Mouse (Mus musculus) cerebellum, adult 11-12 months (tissue): ENCODE measurements around the gene Cd300lf.

Experiments
- DNase-seq: peaks from one replicate; pipeline ENCODE4 v3.0.0; 2022

Gene Cd300lf

DNA sequence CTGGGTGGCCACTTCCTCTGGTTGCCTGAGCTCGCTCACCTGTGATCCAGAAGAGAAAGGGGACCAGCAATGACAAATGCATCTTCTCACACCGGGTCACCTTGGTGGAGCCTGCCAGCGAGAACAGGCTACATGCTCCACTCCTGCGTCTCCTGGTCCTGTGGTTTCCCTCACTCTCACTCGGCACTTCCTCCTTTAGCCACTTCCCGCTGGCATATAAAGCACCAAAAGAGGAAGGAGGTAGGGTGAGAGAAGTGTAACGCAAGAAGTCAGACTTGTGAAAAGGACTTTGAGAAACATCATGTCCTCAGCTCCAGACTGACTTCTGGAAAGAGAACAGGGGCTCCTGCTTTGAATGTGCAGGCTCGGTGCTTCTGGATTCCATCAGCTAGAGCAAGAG, at the start of gene Cd300lf:
Gene Cd300lf (minus strand): TSS at position 193 of the 400 bp plus-strand sequence.
- DNase-seq = no peak

DNA sequence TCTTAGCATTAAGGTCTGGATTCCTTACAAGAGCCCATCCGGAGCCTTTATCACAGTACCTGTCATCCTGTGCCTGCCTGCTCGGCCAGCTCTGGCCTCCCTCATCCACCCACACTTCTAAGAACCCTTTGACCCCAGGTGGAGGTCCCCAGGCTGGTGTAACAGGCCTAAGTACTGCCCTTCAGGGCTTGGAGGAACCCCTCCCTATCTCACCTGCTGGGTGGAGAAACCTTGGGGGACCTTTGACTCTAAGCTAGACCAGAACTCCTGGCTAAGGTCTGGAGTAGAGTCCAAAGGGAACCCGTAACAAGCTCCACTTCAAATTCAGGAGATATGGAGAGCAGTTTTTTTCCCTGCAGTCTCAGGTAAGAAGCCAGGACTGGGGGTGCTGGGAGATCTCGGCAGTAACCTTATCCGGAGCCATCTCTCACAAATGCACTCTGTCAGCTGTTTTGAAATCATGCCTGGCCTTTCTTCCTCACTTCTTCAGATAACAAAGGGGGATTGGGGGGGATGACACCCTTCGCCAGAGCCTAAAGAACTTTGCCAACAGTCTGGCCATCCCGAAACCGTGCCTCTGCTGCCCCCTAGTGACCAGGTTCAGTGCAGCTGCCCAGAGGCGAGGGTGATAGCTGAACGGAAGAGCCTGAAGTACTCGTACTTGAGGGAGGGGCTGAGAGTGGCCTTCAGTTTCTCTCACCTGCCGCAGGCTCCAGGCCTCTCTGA, 48.3 kb upstream of the Cd300lf start:
- DNase-seq = peak; percentile 76

DNA sequence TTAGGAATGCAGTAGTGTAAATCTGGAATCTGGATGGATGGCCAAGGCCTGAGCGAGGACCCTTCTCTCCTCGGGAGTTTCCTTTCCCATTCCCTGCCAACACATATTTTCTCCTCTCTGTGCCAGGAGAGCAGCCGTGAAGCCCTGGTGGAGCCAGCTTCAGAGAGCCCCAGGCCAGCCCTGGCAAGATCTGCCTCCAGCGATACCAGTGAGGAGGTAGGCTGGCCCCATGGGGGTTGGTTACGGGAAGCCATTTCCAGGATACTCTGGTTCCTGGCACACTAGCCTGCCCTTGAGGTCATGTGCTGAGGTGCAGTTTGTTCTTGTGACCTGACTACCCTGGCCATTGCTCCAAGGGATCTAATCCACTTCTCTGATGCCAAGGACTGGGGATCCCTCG, 46.1 kb upstream of the Cd300lf start:
- no peak for DNase-seq

DNA sequence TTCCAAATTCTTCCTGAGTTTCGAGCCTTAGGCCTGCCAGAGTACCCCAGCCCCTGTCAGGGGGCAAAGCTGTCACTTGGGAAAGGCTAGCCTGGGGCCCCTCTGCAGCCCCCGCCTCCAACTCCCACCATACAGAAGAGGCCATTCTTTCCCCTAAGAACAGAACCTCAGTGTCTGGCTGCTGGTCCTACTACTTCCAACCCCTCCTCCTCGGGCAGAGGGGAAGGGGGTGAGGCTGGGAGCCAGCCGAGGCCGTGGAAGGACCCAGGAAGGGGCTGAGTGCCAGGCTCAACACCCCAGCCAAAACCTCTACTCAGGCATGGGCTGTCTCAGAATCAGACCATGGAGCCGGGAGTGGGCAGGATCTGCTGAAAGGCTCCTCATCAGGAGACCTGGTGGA, 45.4 kb upstream of the Cd300lf start:
- DNase-seq = no peak

DNA sequence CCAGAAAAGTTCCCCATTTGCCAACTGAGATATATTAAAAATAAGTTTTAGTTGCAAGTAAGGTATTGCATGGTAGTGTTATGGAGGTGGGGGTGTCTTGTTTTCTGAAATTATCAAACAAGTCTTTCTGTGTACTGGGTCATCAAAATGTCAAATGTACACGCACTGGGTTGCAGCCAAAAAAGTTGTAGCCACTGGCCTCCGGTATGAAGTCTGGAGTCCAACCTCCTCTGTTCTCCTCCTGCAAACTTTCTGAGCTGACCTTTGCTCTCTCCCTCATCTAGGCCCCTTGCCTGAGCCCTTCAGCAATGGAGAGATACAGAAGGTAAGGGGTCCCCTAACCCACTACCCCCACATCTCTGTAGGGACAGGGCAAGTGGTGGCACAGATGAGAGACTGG, 45.0 kb upstream of the Cd300lf start:
- no peak for DNase-seq

GRCm38 (mm10) chr11:115177559-115178195, 43.9 kb upstream of the Cd300lf start:
- no peak for DNase-seq

GRCm38 (mm10) chr11:115176399-115177190, 42.8 kb upstream of the Cd300lf start:
- no peak for DNase-seq

DNA sequence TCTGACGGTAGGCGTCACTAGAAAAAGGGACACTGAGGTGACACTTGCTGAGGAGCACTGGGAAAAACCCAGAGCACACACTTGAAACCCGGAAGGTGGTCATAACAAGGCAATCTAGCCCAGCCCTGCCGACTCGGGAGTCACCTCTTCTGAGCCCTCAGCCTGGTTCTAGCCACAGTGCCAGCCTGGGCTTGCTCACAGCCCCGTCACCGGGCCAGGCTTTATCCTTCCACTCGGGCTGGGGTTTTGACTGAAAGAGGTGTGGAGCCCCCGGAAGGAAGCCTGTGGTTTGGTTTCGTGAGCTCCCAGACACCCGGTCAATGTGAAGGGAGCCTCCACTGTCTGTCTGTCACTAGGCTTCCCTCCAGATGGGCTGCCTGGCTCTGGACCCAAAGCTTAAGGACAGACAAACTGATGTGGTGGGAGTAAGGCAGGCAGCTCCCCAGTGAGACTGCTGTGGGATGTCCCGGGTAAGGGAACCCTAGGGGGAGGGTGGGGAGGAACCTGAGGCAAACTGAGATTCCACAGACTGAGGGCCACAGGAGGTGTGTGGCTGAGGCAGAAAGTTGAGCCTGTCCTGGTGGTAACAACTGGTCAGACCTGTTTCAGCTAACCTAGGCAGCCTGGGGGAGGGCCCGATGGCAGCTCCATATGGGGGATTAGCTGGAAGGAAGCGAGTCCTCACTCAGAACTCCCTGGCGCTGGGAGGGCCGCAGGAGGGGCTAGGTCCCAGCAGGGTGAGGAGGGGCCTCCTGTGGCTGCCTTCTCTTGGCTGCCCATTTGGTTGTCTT, 40.0 kb upstream of the Cd300lf start:
- no peak for DNase-seq

DNA sequence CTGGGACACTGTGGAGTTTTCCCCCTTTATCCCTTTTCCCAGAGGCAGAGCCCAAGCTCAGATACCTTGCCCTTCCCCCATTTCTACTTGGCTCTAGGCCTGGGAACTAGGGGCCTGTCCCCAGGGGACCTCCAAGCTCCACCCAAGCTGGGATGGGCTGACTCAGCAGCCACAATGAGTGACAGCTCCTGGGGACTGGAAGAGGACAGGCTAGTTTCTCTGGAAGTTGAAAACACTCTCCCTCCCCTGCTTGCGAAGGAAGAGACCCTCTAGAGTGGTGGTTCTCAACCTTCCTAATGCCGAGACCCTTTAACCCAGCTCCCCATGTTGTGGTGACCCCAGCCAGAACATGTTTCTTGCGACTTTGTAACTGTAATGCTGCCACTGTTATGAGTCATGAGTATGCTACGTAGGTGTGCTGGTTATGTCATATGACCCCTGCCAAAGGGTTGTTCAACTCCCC, 39.1 kb upstream of the Cd300lf start:
- no peak for DNase-seq

DNA sequence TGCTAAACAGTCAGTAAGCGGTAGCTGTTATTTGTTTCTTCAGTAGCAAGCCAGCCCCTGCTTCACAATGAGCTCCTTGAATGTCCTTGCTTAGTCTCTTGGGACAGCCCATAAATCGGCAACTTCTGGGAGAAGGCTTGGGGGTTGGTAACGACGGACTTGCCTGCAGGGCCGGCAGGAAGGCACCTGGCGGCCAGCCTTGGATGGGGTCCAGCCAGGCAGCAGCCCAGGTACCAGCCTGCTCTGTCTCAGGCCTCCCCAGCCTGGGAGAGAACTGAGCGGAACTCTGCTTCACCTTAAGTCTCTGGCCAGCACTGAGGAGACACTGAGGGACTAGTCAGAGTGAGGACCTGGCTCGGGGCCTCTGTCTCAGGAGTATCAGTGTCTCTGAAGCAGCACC, 37.3 kb upstream of the Cd300lf start:
- DNase-seq = peak; percentile 76

DNA sequence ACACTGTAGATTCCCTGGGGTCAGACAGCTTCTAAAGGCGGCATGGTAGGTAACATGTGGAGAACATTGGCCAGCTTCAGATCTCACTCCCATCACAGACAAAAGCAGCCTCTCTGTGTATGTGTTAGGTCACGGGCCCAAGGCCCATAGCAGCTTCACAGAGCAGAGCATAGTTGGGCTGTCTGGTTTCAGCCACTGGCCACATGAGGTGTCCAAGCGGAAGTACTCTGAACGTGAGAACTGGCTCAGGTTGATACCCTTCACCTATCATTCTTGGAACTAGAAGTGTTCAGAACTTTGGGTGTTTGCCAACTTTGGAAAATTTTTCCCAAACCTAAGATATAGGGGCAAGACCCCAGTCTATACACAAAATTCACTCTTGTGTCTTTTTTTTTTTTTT, 35.6 kb upstream of the Cd300lf start:
- no peak for DNase-seq

GRCm38 (mm10) chr11:115167631-115168249, 33.9 kb upstream of the Cd300lf start:
- DNase-seq = no peak

- peak; percentile 25 for DNase-seq
Observed at GRCm38 (mm10) chr11:115166776-115167175, 33.0 kb upstream of the Cd300lf start.

DNA sequence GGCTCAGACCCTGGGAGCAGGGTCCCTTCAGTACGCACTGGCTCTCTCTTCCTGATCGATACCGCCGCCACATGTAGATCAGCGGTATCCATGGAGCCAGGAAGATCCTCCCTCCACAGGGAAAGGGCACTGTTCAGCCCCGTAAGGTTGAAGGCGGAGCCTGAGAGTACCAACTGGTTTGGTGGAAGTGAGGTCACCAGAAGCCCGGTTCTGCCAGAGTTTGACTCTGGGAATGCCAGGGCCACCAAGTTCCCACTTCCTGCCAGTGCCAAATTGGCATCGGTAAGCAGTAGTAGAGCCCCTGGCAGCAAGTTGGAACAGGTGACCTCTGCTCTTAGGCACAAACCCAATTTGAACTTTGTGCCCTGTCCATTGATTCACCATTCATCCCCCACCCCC, 31.2 kb upstream of the Cd300lf start:
- peak; percentile 81 for DNase-seq

DNA sequence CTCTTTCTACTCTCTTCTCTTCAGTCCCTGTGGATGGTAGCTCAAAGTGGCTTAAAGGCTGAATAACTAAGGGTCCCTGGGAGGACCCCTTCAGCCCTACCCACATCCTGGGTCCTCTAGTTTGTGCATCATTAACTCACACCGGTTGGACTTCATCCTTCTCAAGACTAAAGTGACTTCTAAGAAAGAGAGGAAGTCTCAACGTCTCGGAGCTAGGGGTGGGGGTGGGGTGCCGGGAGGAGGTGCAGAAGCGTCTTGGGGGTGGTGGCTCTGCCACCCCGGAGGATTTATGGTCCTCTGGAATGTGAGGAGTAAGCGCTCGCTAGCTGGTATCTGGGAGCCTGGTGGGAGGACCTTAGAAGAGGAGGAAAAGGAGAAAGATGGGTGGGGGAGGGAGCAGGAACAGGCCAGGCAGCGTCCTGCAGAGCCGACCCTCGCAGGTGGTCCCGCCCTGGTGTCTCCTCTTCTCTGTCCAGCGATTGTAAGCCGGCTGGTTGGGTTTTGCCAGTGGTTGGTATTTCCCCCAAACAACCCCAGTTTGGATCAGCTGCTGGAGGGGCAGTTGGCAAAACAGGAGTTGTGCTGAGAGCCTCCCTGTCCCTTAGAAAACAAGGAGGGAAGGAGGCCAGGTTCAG, 30.7 kb upstream of the Cd300lf start:
- peak; percentile 58 for DNase-seq

DNA sequence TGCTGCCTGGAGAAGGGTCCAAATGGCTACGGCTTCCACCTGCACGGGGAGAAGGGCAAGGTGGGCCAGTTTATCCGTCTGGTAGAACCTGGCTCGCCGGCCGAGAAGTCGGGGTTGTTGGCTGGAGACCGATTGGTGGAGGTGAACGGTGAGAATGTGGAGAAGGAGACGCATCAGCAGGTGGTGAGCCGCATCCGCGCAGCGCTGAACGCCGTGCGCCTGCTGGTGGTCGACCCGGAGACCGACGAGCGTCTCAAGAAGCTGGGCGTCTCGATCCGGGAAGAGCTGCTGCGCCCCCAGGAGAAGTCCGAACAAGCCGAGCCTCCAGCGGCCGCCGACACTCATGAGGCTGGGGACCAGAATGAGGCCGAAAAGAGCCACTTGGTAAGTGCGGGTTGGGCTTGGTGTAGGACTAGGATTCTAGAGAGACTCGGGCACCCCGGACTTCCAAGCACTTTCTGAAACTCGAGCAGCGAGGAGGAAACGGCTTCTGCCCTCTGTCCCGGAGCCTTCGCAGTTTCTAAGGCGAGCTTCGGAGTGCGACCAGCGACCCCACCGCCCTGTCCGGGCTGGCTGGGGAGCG, 29.9 kb upstream of the Cd300lf start:
- peak; percentile 45 for DNase-seq

GRCm38 (mm10) chr11:115162832-115163480, 29.2 kb upstream of the Cd300lf start, which contains the start of gene Slc9a3r1:
TSS of gene Slc9a3r1 (plus strand) at chr11:115163341.
- DNase-seq = peak; percentile 98

DNA sequence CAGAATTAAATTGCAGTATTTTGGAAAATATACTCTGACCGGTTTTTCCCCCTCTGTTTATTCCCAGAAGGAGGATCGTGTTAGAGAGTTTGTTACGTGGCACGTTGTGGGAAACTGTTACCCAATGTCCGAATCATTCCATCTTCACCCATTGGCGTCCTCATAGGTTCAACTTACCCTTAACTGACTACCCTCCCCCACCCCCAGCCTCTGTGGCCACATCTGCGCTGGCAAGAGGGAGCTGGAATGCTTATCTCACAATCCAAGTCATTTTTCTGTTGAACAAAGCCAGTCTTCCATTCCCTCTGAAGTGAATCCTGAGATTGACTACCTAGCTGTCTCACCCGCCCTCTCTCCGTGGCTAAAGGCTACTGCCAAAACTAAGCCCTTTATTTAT, 28.4 kb upstream of the Cd300lf start:
- DNase-seq = peak; percentile 27

- peak; percentile 36 for DNase-seq
Observed at GRCm38 (mm10) chr11:115161578-115162204, 27.9 kb upstream of the Cd300lf start.

- DNase-seq = peak; percentile 74
Observed at GRCm38 (mm10) chr11:115160883-115161577, 27.2 kb upstream of the Cd300lf start.
